Mouse (Mus musculus) mature B cell (primary cell): ENCODE results near the gene Espn.

ENCODE experiments used
- in situ Hi-C: fragments of 300-500 bp; cut with MboI; formaldehyde crosslinking; loops from 2 replicates; pipeline ENCODE4 v1.14.3; 2019

The Espn gene

GRCm38 (mm10) chr4:152070494-152071396, 81.4 kb downstream of the Espn start:
- in situ Hi-C loops, result no loop called here
